Mouse (Mus musculus) skeletal muscle tissue, adult 2 months (tissue): ENCODE measurements at regions not wholly inside any gene's neighbourhood (a gene's known extent, or its start where the extent isn't known, plus 50 kb on each side); places are given as distances from the start of the nearest gene placed in this dataset.

Source experiments
- DNase-seq: peaks from one replicate; pipeline ENCODE4 v3.0.0-alpha.2; 2012; ENCODE audit warnings: low read depth, low spot score

- DNase-seq = no peak
These were observed 64.8 kb upstream of the Ogfrl1 start for GRCm38 (mm10) chr1:23462411-23462810.

GRCm38 (mm10) chr1:23464081-23464480, 66.5 kb upstream of the Ogfrl1 start:
- DNase-seq = no peak

- DNase-seq = no peak
These were observed 68.8 kb upstream of the Ogfrl1 start for GRCm38 (mm10) chr1:23466340-23466739.

GRCm38 (mm10) chr1:23467405-23467804, 69.8 kb upstream of the Ogfrl1 start:
- DNase-seq = no peak

GRCm38 (mm10) chr1:23480776-23481320, 83.3 kb upstream of the Ogfrl1 start:
- DNase-seq = no peak

- DNase-seq = no peak
These were observed 87.0 kb upstream of the Ogfrl1 start for GRCm38 (mm10) chr1:23484566-23484965.

- DNase-seq = no peak
These were observed 87.7 kb upstream of the Ogfrl1 start for GRCm38 (mm10) chr1:23485150-23485775.

- no peak for DNase-seq
These were observed 89.5 kb upstream of the Ogfrl1 start for GRCm38 (mm10) chr1:23487031-23487430.

GRCm38 (mm10) chr1:23490640-23491039, 93.1 kb upstream of the Ogfrl1 start:
- DNase-seq = no peak

GRCm38 (mm10) chr1:23491041-23491440, 93.5 kb upstream of the Ogfrl1 start:
- no peak for DNase-seq

- DNase-seq = peak; percentile 13
These were observed 95.4 kb upstream of the Ogfrl1 start for GRCm38 (mm10) chr1:23492981-23493380.

- DNase-seq = no peak
These were observed 97.8 kb upstream of the Ogfrl1 start for GRCm38 (mm10) chr1:23495412-23495811.

GRCm38 (mm10) chr1:23520113-23520512, 122.5 kb upstream of the Ogfrl1 start:
- no peak for DNase-seq

- no peak for DNase-seq
These were observed 135.1 kb upstream of the Ogfrl1 start for GRCm38 (mm10) chr1:23532659-23533058.

- no peak for DNase-seq
These were observed 139.0 kb upstream of the Ogfrl1 start for GRCm38 (mm10) chr1:23536621-23537020.

- no peak for DNase-seq
These were observed 140.8 kb upstream of the Ogfrl1 start for GRCm38 (mm10) chr1:23538419-23538818.

- no peak for DNase-seq
These were observed 143.0 kb upstream of the Ogfrl1 start for GRCm38 (mm10) chr1:23540594-23540993.

- DNase-seq = no peak
These were observed 158.2 kb upstream of the Ogfrl1 start for GRCm38 (mm10) chr1:23555794-23556193.

- no peak for DNase-seq
These were observed 170.5 kb upstream of the Ogfrl1 start for GRCm38 (mm10) chr1:23568106-23568505.

GRCm38 (mm10) chr1:23574461-23574860, 176.9 kb upstream of the Ogfrl1 start:
- no peak for DNase-seq

- DNase-seq = no peak
These were observed 177.4 kb upstream of the Ogfrl1 start for GRCm38 (mm10) chr1:23575005-23575404.

- DNase-seq = no peak
These were observed 177.9 kb upstream of the Ogfrl1 start for GRCm38 (mm10) chr1:23575515-23575914.

GRCm38 (mm10) chr1:23576150-23576549, 178.6 kb upstream of the Ogfrl1 start:
- DNase-seq = no peak
